Mouse (Mus musculus) C2C12 (cell line): ENCODE results near the gene Rplp1. TPM values are rescaled to one million over a fixed set of nuclear protein-coding genes. Genes with fewer than 3 reads are reported as not detected.

Experiments used
- H3K27me3 ChIP-seq: one replicate; pipeline ENCODE4 v1.6.1; 2011; ENCODE audit not compliant: control insufficient read depth, insufficient read depth, insufficient read length
- H3K36me3 ChIP-seq: one replicate; pipeline ENCODE4 v1.6.1; 2011; ENCODE audit not compliant: control insufficient read depth, insufficient read depth
- H3K4me3 ChIP-seq: one replicate; pipeline ENCODE4 v1.5.1; 2011; ENCODE audit warnings: mild to moderate bottlenecking, control low read depth; ENCODE audit not compliant: poor library complexity, insufficient read depth, severe bottlenecking
- H3K79me2 ChIP-seq: one replicate; pipeline ENCODE4 v1.6.1; 2011; ENCODE audit not compliant: control insufficient read depth, insufficient read depth
- H3K79me3 ChIP-seq: one replicate; pipeline ENCODE4 v1.6.1; 2011; ENCODE audit warnings: low read depth, control low read depth
- H3ac ChIP-seq: one replicate; pipeline ENCODE3; 2011; ENCODE audit warnings: low read depth; ENCODE audit not compliant: control insufficient read depth, insufficient read length
- CEBPB ChIP-seq: IDR thresholded peaks from one replicate; pipeline ENCODE4 v1.6.1; 2011; ENCODE audit warnings: low read depth, mild to moderate bottlenecking, control low read depth, moderate library complexity
- CTCF ChIP-seq: IDR thresholded peaks from one replicate; pipeline ENCODE4 v1.5.1; 2011; ENCODE audit not compliant: control insufficient read depth, insufficient read depth, insufficient read length
- FOSL1 ChIP-seq: IDR thresholded peaks from one replicate; pipeline ENCODE4 v1.8.0; 2011; ENCODE audit warnings: mild to moderate bottlenecking, low read length; ENCODE audit not compliant: poor library complexity, insufficient read depth, severe bottlenecking
- MAX ChIP-seq: IDR thresholded peaks from one replicate; pipeline ENCODE4 v1.6.1; 2011; ENCODE audit warnings: mild to moderate bottlenecking, control low read depth
- MYOD1 ChIP-seq: IDR thresholded peaks from one replicate; pipeline ENCODE4 v1.6.1; 2011; ENCODE audit warnings: low read depth; ENCODE audit not compliant: control insufficient read depth, insufficient read length
- MYOG ChIP-seq: IDR thresholded peaks from one replicate; pipeline ENCODE4 v1.6.1; 2011; ENCODE audit not compliant: control insufficient read depth, insufficient read length; ENCODE audit errors: extremely low read depth
- USF1 ChIP-seq: IDR thresholded peaks from one replicate; pipeline ENCODE4 v1.6.1; 2011; ENCODE audit warnings: low read depth, mild to moderate bottlenecking, control low read depth, moderate library complexity
- polyA plus RNA-seq: library from polyadenylated mRNA; unstranded; fragments of >200 nt; fragmentation: generic; extraction: Trizol; gene quantifications from one replicate; pipeline ENCODE4 v1.2.1, GENCODE M21; 2012; ENCODE audit warnings: missing spikeins

The Rplp1 gene
- polyA plus RNA-seq, 1 experiment = 13,097 TPM

DNA sequence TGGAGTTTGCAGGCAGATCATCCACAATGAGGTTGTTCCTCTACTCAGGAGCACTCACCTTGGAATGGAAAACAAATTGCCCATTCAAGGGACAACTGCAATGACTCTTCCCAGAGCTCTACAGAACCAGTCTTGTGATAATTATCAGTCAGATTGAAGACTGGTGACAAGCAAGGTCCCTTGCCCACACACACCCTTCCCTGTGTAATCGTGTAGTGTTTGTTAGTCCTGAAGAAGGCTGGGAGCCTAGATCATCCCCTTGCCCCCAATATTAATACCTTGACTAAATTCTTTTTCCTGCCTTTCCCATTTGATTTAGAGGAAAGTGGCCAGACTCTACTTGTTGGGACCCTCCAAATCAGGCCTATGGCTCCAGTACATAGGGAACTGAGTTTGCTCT is 4.7 kb downstream of the Rplp1 start:
- Histone ChIP-seq H3ac (no peak overlapping the region), H3K36me3 (peaks cover 17% of the 10 kb centered on the region), H3K4me3 (no peak overlapping the region), H3K27me3 (no peaks in the 10 kb centered on the region), H3K79me2 (peaks cover 19% of the 10 kb centered on the region), H3K79me3 (peaks cover 12% of the 10 kb centered on the region)
- TF ChIP-seq USF1 (no peak), MYOD1 (no peak), MYOG (no peak), MAX (no peak), CEBPB (no peak), FOSL1 (no peak), CTCF (no peak)

DNA sequence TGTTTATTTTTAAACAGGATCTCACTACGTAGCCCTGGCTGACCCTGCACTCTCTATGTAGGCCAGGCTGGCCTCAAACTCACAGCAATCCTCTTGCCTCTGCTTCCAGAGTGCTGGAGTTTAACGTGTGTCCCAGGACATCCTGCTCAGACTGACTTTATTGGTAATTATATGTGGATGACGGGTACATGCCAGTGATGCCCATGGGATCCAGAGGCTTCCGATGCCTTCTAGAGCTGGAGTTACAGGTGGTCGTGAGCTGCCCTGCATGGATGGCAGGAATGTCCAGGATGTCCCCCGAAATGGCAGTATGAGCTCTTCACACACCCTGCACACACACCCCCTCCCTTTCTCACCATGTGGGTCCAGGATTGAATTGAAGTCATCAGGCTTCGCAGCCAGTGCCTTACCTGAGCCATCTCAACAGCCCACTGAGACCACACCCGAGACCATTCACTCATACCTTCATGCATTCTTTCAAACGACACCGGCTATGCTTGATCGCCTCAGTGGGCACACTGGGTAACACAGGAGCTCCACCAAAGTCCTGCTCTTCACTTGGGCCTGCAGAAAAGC is 5.4 kb downstream of the Rplp1 start:
- TF ChIP-seq USF1 (no peak), CEBPB (no peak), MYOG (no peak), CTCF (no peak), MAX (no peak), MYOD1 (no peak), FOSL1 (no peak)
- no peaks in the 10 kb centered on the region for H3K27me3 ChIP-seq

DNA sequence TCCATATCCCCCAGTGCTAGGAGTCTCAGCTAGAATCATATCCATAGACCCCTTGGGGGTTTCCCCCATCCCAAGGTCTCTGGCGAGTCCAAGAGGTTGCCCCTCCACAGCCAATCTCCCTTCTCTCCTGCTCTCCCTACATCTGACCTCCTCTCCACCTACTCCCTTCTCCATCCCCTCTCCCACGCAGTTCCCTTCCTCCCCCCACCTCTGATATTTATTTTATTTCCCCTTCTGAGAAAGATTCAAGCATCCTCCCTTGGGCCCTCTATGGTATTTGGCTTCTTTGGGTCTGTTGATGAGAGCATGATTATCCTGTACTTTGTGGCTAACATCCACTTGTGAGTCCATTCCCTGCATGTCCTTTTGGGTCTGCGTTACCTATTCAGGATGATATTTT is 6.0 kb downstream of the Rplp1 start:
- Histone ChIP-seq H3ac (no peak overlapping the region), H3K79me2 (peaks cover 8% of the 10 kb centered on the region), H3K4me3 (no peak overlapping the region), H3K36me3 (peaks cover 12% of the 10 kb centered on the region), H3K27me3 (no peaks in the 10 kb centered on the region), H3K79me3 (peaks cover 3% of the 10 kb centered on the region)
- TF ChIP-seq FOSL1 (no peak), CEBPB (no peak), MYOD1 (no peak), USF1 (no peak), MAX (no peak), CTCF (no peak), MYOG (no peak)

More for the DNA sequence above, 5.4 kb downstream of the Rplp1 start:
- H3K4me3 ChIP-seq = no peak overlapping the region
- no peak overlapping the region for H3ac ChIP-seq
- peaks cover 14% of the 10 kb centered on the region for H3K79me2 ChIP-seq
- peaks cover 9% of the 10 kb centered on the region for H3K79me3 ChIP-seq
- H3K36me3 ChIP-seq = peaks cover 17% of the 10 kb centered on the region

DNA sequence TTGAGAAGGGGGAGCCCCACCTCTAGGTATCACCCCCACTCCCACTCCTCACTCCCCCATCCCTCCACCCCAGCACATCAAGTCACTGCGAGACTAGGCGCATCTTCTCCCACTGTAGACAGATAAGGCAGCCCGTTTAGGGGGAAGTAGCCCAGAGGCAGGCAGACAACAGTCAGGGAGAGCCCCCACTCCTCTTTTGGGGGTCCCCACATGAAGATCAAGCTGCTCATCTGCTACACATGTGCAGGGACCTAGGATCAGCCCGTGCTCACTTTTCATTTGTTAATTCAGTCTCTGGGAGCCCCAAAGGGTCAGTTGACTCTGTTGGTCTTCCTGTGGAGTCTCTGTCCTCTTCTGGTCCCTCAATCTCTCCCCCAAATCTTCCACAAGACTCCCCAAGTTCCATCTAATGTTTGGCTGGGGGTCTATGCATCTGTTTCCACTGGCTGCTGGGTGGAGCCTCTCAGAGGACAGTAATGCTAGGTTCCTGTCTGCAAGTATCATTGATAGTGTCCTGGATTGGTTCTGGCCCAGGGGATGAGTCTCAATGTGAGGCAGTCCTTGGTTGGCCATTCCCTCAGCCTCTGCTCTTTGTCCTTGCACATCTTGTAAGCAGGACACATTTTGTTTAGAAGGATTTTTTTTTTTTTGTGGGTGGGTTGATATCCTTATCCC is 6.6 kb downstream of the Rplp1 start:
- Histone ChIP-seq H3K36me3 (peaks cover 9% of the 10 kb centered on the region), H3K27me3 (no peaks in the 10 kb centered on the region), H3K79me2 (peaks cover 3% of the 10 kb centered on the region), H3K79me3 (no peaks in the 10 kb centered on the region), H3ac (no peak overlapping the region), H3K4me3 (no peak overlapping the region)
- TF ChIP-seq USF1 (no peak), FOSL1 (no peak), MYOD1 (no peak), CTCF (no peak), MAX (no peak), MYOG (no peak), CEBPB (no peak)

DNA sequence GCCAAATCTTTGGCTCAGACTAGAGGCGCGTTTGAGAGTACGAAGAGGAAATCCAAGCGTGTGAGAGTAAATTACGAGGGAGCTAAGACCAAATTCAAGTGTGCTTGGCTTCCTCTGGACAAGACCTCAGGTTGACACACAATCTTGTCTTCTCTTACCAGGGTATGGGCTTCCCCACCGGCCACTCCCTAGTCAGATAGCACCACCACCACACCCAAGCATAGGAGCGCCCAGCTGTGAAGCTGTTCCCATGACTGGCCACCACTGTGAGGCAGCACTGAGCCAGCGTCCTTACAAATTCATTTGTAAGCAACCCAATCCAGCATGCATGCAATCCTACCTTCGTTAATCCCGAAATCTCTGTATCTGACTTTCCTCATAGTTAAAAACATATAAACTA is 7.4 kb downstream of the Rplp1 start:
- no peaks in the 10 kb centered on the region for H3K79me2 ChIP-seq
- no peak overlapping the region for H3K4me3 ChIP-seq
- H3K27me3 ChIP-seq = no peaks in the 10 kb centered on the region
- no peak overlapping the region for H3ac ChIP-seq
- no peak for TF ChIP-seq MAX
- no peak for TF ChIP-seq CEBPB
- TF ChIP-seq MYOG = no peak
- no peak for TF ChIP-seq MYOD1
- TF ChIP-seq USF1 = no peak
- TF ChIP-seq CTCF = no peak
- TF ChIP-seq FOSL1 = no peak
- H3K79me3 ChIP-seq = no peaks in the 10 kb centered on the region
- H3K36me3 ChIP-seq = peaks cover 6% of the 10 kb centered on the region

DNA sequence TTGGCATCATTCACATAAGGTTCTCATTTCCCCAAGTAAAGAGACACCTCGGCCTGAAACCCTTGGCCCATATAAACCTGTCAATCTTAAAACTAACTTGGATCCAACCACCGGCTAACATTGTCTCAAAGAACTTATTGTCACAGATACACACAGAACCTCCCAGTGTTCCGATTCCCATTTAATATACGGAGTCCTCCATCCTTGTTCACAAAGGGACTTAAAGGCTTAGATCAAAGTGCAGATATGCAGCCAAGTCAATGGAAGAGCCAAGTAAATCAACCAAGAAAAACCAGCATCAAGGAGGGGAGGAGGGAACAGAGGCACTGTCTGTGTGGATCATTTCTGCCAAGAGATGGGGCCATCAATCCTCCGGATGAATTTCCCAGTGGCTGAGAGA is 8.8 kb downstream of the Rplp1 start:
- Histone ChIP-seq H3K79me2 (no peaks in the 10 kb centered on the region), H3K36me3 (peaks cover 2% of the 10 kb centered on the region), H3K79me3 (no peaks in the 10 kb centered on the region), H3K4me3 (no peak overlapping the region), H3K27me3 (no peaks in the 10 kb centered on the region), H3ac (no peak overlapping the region)
- TF ChIP-seq USF1 (no peak), CTCF (no peak), MAX (no peak), MYOD1 (no peak), MYOG (no peak)
